Mouse (Mus musculus) gastrocnemius, adult 2 months (tissue): ENCODE measurements around the gene Rab6b. TPM values are rescaled to one million over a fixed set of nuclear protein-coding genes. Genes with fewer than 3 reads are reported as not detected.
A peak's percentile ranks its signal among the peaks of the same experiment; 100 is the strongest.

ENCODE experiments used
- DNase-seq: peaks from one replicate; pipeline ENCODE4 v3.0.0; 2022
- H3K27ac ChIP-seq: fragments of 200-600 bp; 2 replicates; pipeline ENCODE4 v1.8.1; 2022; ENCODE audit warnings: mild to moderate bottlenecking
- H3K4me3 ChIP-seq: fragments of 200-600 bp; 2 replicates; pipeline ENCODE4 v1.8.1; 2022; ENCODE audit warnings: mild to moderate bottlenecking, moderate library complexity
- CTCF ChIP-seq: fragments of 200-600 bp; IDR thresholded peaks from 2 replicates; pipeline ENCODE4 v1.8.1; 2022; ENCODE audit warnings: antibody characterized with exemption, mild to moderate bottlenecking, moderate library complexity
- intact Hi-C: fragments of 180-260 bp; cut with DNase I; formaldehyde crosslinking; loops from one replicate; pipeline ENCODE4 v1.15.1; 2025
- total RNA-seq, 2 experiments: library from RNA; stranded (reverse); gene quantifications; 2 replicates each; pipeline ENCODE4 v1.2.3; 2021

Rab6b gene
- total RNA-seq, 2 experiments from 2014 or later, result 1.1 to 1.2 TPM

DNA sequence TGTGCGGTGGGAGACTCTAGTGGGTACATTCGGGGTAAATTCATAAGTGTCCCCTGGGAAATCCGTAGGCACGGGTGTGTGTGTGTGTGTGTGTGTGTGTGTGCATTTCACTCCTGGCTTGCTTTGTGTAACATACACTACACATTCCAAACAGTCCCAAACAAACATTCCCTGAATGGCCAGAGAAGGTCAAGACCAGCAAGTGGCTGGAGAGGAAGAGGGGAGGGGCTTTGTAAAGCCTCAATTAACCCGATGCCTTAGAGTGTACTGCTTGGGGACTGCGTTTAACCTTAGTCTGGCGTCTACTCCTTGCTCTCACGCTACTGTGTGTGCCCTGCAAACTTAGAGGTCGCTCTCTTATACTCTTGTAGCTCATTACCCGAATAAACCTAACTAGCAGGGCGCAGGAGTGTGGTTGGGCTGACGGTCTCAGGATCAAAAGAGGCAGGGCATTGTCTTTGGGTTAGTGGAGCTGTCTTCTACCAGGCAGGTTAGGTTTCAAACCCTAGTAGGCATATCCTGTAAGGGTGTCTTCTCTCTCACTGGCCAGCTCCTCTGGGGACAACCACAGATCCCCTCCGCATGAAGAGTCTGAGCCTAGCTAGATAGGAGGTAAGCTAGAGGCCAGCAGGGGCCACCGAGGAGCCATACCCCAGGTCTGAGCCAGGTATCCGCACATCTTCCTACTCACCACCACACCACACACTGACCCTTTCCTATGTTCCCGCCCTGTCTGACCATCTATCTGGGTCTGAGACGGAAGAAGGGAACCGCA is 673 bp upstream of the Rab6b start:
- intact Hi-C loops, result no loop called here
- Histone ChIP-seq H3K4me3 (peak overlapping the region; percentile 75), H3K27ac (peak overlapping the region; percentile 43; the same call in 1 of the 2 replicates)
- no peak for TF ChIP-seq CTCF
- DNase-seq, result no peak

- Histone ChIP-seq H3K4me3 (peak overlapping the region; percentile 75), H3K27ac (no peak overlapping the region)
- DNase-seq, result no peak
- TF ChIP-seq CTCF, result no peak
- intact Hi-C loops, result no loop called here
Measured at GRCm38 (mm10) chr9:103112471-103113271, 1.1 kb downstream of the Rab6b start.

DNA sequence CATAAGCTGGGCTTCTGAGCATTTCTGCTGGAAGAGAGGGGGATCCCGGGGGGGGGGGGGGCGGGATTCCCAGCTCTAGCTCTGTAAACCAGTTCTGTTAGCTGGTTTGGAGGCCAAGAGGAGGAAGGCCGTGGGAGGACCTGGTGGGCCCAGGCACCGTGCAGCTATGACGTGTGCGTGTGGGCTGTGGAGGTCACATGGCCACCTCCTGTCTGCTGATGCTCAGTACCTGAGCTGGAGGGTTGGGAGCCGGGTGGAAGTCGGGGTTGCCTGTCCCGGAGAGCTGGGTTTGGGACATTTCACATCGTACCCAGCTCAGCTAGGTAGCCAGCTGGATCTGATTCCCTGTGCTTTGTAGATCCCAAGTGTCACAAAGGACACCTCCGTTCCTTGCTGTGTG is 1.8 kb downstream of the Rab6b start:
- TF ChIP-seq CTCF, result no peak
- intact Hi-C loops, result no loop called here
- DNase-seq, result no peak
- H3K27ac ChIP-seq, result no peak overlapping the region
- H3K4me3 ChIP-seq, result no peak overlapping the region

GRCm38 (mm10) chr9:103114326-103114725 is 2.7 kb downstream of the Rab6b start:
- TF ChIP-seq CTCF, result no peak
- DNase-seq, result no peak
- no peak overlapping the region for H3K27ac ChIP-seq
- intact Hi-C loops, result no loop called here
- H3K4me3 ChIP-seq, result no peak overlapping the region

DNA sequence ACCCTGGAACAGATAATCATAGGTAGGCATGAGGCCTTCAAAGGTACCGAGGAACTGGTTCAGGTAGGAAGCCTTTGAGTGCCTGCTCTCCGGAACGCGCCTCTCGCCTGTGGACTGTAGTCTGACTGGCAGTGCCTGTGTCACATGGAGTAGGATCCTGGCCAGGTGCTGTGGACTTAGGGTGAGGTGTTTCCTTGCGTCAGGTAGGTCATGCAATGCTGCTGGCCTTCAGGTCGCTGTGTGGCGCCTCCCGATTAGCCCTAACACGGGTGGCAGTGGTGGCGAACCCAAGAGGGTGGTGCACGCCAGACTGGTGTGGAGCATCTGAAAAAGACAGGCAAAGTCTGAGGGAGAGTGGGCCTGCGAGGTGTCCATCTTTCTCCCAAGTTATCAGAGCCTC is 3.3 kb downstream of the Rab6b start:
- intact Hi-C loops, result no loop called here
- DNase-seq, result no peak
- no peak overlapping the region for H3K27ac ChIP-seq
- H3K4me3 ChIP-seq, result no peak overlapping the region
- no peak for TF ChIP-seq CTCF

DNA sequence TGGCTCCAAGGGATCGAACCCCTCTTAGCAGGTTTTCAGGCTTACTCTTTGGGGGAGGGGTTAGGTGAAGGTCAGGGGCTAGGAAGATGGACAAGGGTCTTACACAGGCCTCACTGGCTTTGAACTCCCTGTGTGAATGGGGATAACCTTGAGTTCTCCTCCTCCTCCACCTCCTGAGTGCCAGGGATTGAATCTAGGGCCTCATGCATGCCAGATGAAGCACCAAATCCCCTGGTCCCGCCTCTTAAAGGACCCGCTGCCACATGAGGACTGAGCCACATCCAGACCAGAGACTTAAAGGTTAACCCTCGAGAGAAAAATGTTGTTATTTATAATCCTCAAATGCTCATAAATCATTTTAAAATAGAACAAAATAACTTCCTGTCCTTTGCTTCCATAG is 5.4 kb downstream of the Rab6b start:
- no peak for DNase-seq
- H3K27ac ChIP-seq, result no peak overlapping the region
- TF ChIP-seq CTCF, result no peak
- intact Hi-C loops, result no loop called here
- H3K4me3 ChIP-seq, result no peak overlapping the region

GRCm38 (mm10) chr9:103117495-103117894 is 5.9 kb downstream of the Rab6b start:
- TF ChIP-seq CTCF, result no peak
- no peak for DNase-seq
- no peak overlapping the region for H3K27ac ChIP-seq
- H3K4me3 ChIP-seq, result no peak overlapping the region
- intact Hi-C loops, result no loop called here

- Histone ChIP-seq H3K4me3 (no peak overlapping the region), H3K27ac (no peak overlapping the region)
- no peak for TF ChIP-seq CTCF
- DNase-seq, result no peak
- intact Hi-C loops, result no loop called here
Measured at GRCm38 (mm10) chr9:103117951-103118350, 6.4 kb downstream of the Rab6b start.

GRCm38 (mm10) chr9:103118651-103119275 is 7.2 kb downstream of the Rab6b start:
- intact Hi-C loops, result no loop called here
- H3K4me3 ChIP-seq, result no peak overlapping the region
- no peak overlapping the region for H3K27ac ChIP-seq
- no peak for TF ChIP-seq CTCF
- no peak for DNase-seq

- no peak for DNase-seq
- Histone ChIP-seq H3K27ac (no peak overlapping the region), H3K4me3 (no peak overlapping the region)
- TF ChIP-seq CTCF, result no peak
- intact Hi-C loops, result no loop called here
Measured at GRCm38 (mm10) chr9:103119781-103120180, 8.2 kb downstream of the Rab6b start.

GRCm38 (mm10) chr9:103120231-103120630 is 8.6 kb downstream of the Rab6b start:
- TF ChIP-seq CTCF, result no peak
- DNase-seq, result no peak
- intact Hi-C loops, result no loop called here
- no peak overlapping the region for H3K27ac ChIP-seq
- H3K4me3 ChIP-seq, result no peak overlapping the region

DNA sequence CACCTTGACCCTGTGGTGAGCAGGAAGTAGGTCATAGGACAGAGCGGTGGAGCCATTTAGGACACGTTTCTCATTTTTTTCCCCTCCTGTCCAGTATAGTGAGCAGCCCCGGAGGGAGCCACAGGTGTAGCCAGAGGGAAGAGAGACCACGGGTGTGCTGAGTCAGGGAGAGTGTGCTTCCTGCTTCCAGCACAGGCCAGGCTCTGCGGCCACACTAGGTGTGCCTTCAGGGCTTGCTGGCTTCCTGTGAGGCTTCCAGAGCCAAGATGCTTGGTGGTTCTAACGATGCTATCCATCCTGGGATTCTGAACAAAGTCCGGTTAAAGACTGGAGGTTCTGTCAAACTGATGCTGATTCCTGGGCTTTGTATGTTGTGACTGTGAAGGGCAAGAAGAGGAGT is 10.0 kb downstream of the Rab6b start:
- TF ChIP-seq CTCF, result no peak

DNA sequence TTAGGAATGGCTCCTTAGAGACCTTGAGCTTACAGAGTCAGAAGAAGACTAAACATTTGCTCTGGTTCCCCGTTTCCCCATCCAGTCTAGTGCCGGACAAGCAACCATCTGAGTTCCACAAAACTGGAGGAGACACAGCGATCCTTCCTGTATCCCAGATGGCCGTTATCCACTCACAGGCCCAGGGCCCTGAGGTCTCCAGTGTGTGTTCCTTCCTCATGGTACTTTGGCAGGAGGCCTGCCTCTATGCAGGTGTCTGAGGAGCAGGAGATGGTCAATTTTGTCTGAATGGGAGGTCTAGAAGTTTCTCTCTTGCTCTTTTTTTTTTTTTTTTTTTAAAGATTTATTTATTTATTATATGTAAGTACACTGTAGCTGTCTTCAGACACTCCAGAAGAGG is 13.2 kb downstream of the Rab6b start:
- TF ChIP-seq CTCF, result no peak
- H3K27ac ChIP-seq, result no peak overlapping the region
- no peak for DNase-seq
- no peak overlapping the region for H3K4me3 ChIP-seq
- intact Hi-C loops, result no loop called here

More for the DNA sequence above, 10.0 kb downstream of the Rab6b start:
- H3K4me3 ChIP-seq, result no peak overlapping the region
- DNase-seq, result no peak
- H3K27ac ChIP-seq, result no peak overlapping the region
- intact Hi-C loops, result no loop called here
